Mouse (Mus musculus) kidney, postnatal 25 days (tissue): ENCODE data around the gene Olr1.
"Not testable (repeated sequence)": the region's sequence is repeated elsewhere in the genome, so short reads cannot be mapped to it uniquely, and the experiment has no call there.

Source experiments
- DNase-seq, 2 experiments: peaks; one replicate each; pipeline ENCODE4 v3.0.0; 2021; ENCODE audit warnings: mixed read lengths in 2 of 2

Gene Olr1

GRCm38 (mm10) chr6:129512367-129512766 is 5.4 kb upstream of the Olr1 start, which contains the start of gene Tmem52b:
Gene Tmem52b, plus strand, starts transcription at chr6:129512555.
- DNase-seq, result peak; percentile 38 to 70

GRCm38 (mm10) chr6:129510120-129510911 is 3.4 kb upstream of the Olr1 start:
- DNase-seq, result peak; percentile 60 to 72

- DNase-seq, result no peak
These were observed 3.5 kb downstream of the Olr1 start for GRCm38 (mm10) chr6:129503471-129503870.

GRCm38 (mm10) chr6:129499516-129499915 is 7.4 kb downstream of the Olr1 start:
- DNase-seq, result not testable (repeated sequence)

- DNase-seq, result no peak
These were observed 9.4 kb downstream of the Olr1 start for GRCm38 (mm10) chr6:129497345-129498218.

GRCm38 (mm10) chr6:129494924-129495323 is 12.0 kb downstream of the Olr1 start:
- DNase-seq, result no peak

- no peak for DNase-seq
These were observed 26.6 kb downstream of the Olr1 start for GRCm38 (mm10) chr6:129480089-129480958.

GRCm38 (mm10) chr6:129476404-129477126 is 30.4 kb downstream of the Olr1 start:
- DNase-seq, result peak in 1 of 2 experiments; percentile 34

- DNase-seq, result no peak
These were observed 34.3 kb downstream of the Olr1 start for GRCm38 (mm10) chr6:129472627-129473026.

GRCm38 (mm10) chr6:129471386-129471785 is 35.6 kb downstream of the Olr1 start:
- DNase-seq, result no peak

- DNase-seq, result peak; percentile 70 to 77
These were observed 55.4 kb downstream of the Olr1 start, which contains the start of gene Clec1a for GRCm38 (mm10) chr6:129451411-129452039. Gene Clec1a, minus strand, starts transcription at chr6:129452000.

- no peak for DNase-seq
These were observed 57.2 kb downstream of the Olr1 start for GRCm38 (mm10) chr6:129449743-129450142.

GRCm38 (mm10) chr6:129438033-129438432 is 68.9 kb downstream of the Olr1 start:
- DNase-seq, result no peak

- DNase-seq, result no peak
These were observed 70.9 kb downstream of the Olr1 start for GRCm38 (mm10) chr6:129436025-129436424.
